Mouse (Mus musculus) layer of hippocampus, postnatal 36 days (tissue): Measurements from ENCODE around the gene Phf2. TPM values are rescaled to one million over a fixed set of nuclear protein-coding genes. Genes with fewer than 3 reads are reported as not detected.

Source experiments
- total RNA-seq, 2 experiments: library from RNA; stranded (reverse); gene quantifications; 2 replicates each; pipeline ENCODE4 v1.2.3; 2021

Phf2 gene
- total RNA-seq, 2 experiments from 2014 or later, result 37.3 to 41.4 TPM

Other genes with a start within 250 kb of the Phf2 start
- gene Ptpdc1, start 245.5 kb downstream of the Phf2 start, total RNA-seq, result 10 to 100 TPM; 42.5 to 47.1 TPM
- not detected for gene Barx1, start 208.1 kb downstream of the Phf2 start, total RNA-seq
- 100 to 1,000 TPM; 117 to 122 TPM for gene Fam120a, start 96.9 kb upstream of the Phf2 start, total RNA-seq